Mouse (Mus musculus): Measurements from ENCODE around the gene Nek6. TPM values are rescaled to one million over a fixed set of nuclear protein-coding genes. Genes with fewer than 3 reads are reported as not detected.

Gene Nek6
- total and polyA plus RNA-seq, 3 experiments = 3.7 to 5.4 TPM; not detected in 1

- Histone ChIP-seq H3K27ac (ENCODE audit: control insufficient read depth, low read depth, low read length) (peak overlapping the region; percentile 30; the same call in 1 of the 2 replicates), H3K36me3 (ENCODE audit: control insufficient read depth in 1 of 2, insufficient read depth in 2 of 2, low read length in 2 of 2) (peaks cover 8 to 38% of the 10 kb centered on the region in 2 experiments), H3K4me3 (ENCODE audit: control insufficient read depth in 1 of 2, insufficient read depth in 1 of 2, low read depth in 2 of 2, low read length in 2 of 2) (no peak overlapping the region), H3K4me1 (ENCODE audit: control insufficient read depth in 1 of 2, insufficient read depth in 2 of 2, low read length in 2 of 2) (peaks cover 14 to 33% of the 10 kb centered on the region in 2 experiments), H3K79me2 (ENCODE audit: control insufficient read depth, insufficient read depth, low read length, poor library complexity) (peaks cover 26% of the 10 kb centered on the region), H3K27me3 (ENCODE audit: control insufficient read depth in 1 of 2, insufficient read depth in 2 of 2, low read length in 2 of 2) (no peaks in the 10 kb centered on the region), H3K9ac (ENCODE audit: control insufficient read depth, low read depth, low read length, poor library complexity, severe bottlenecking) (no peak overlapping the region), H3K9me3 (replicated peaks; ENCODE audit: insufficient read depth, low read length) (no peaks in the 10 kb centered on the region)
- TF ChIP-seq MEF2A (IDR thresholded peaks at IDR 0.05; ENCODE audit: extremely low read depth, insufficient replicate concordance, low read depth, low read length, poor library complexity, severe bottlenecking) (0 out of 2 replicates have a peak, but pooled peaks have one; percentile 26), GATA1 (IDR thresholded peaks at IDR 0.05; ENCODE audit: low read depth, low read length) (peak; percentile 30; the same call in 1 of the 2 replicates), EP300 (IDR thresholded peaks at IDR 0.05; ENCODE audit: low read depth in 1 of 2, low read length in 2 of 2) (peak; percentile 40 to 71; a peak in 3 of 4 replicates), TAL1 (IDR thresholded peaks at IDR 0.05; ENCODE audit: low read length) (peak; percentile 34), TCF12 (IDR thresholded peaks at IDR 0.05; ENCODE audit: low read depth, low read length) (no peak)
- DNase-seq (ENCODE audit: low read depth, low spot score) = peak; percentile 82
These were observed 105.8 kb downstream of the Nek6 start for GRCm38 (mm10) chr2:38616956-38617872.

- Histone ChIP-seq H3K27ac (ENCODE audit: control insufficient read depth, low read depth, low read length) (no peak overlapping the region), H3K9ac (ENCODE audit: control insufficient read depth, low read depth, low read length, poor library complexity, severe bottlenecking) (no peak overlapping the region), H3K36me3 (ENCODE audit: control insufficient read depth in 1 of 2, insufficient read depth in 2 of 2, low read length in 2 of 2) (peaks cover 8 to 30% of the 10 kb centered on the region in 2 experiments), H3K27me3 (ENCODE audit: control insufficient read depth in 1 of 2, insufficient read depth in 2 of 2, low read length in 2 of 2) (no peaks in the 10 kb centered on the region), H3K9me3 (replicated peaks; ENCODE audit: insufficient read depth, low read length) (no peaks in the 10 kb centered on the region), H3K79me2 (ENCODE audit: control insufficient read depth, insufficient read depth, low read length, poor library complexity) (peaks cover 27% of the 10 kb centered on the region), H3K4me3 (ENCODE audit: control insufficient read depth in 1 of 2, insufficient read depth in 1 of 2, low read depth in 2 of 2, low read length in 2 of 2) (no peak overlapping the region), H3K4me1 (ENCODE audit: control insufficient read depth in 1 of 2, insufficient read depth in 2 of 2, low read length in 2 of 2) (peaks cover 7 to 30% of the 10 kb centered on the region in 2 experiments)
- DNase-seq (ENCODE audit: low read depth, low spot score) = no peak
- no peak for TF ChIP-seq SIN3A (IDR thresholded peaks at IDR 0.05; ENCODE audit: low read length)
- TF ChIP-seq POLR2AphosphoS5 (IDR thresholded peaks at IDR 0.05; ENCODE audit: borderline replicate concordance, low read depth, low read length) = no peak
- no peak for TF ChIP-seq MXI1 (IDR thresholded peaks at IDR 0.05; ENCODE audit: low read depth, low read length)
- TF ChIP-seq ZMIZ1 (IDR thresholded peaks at IDR 0.05; ENCODE audit: low read depth, low read length) = no peak
- TF ChIP-seq KAT2A (conservative IDR thresholded peaks at IDR 0.05; ENCODE audit: low read depth, low read length) = no peak
- no peak for TF ChIP-seq RCOR1 (IDR thresholded peaks at IDR 0.05; ENCODE audit: low read depth, low read length)
- TF ChIP-seq USF1 (IDR thresholded peaks at IDR 0.05; ENCODE audit: low read depth, low read length) = no peak
- no peak for TF ChIP-seq CHD1 (IDR thresholded peaks at IDR 0.05; ENCODE audit: low read depth, low read length)
- TF ChIP-seq ZNF384 (IDR thresholded peaks at IDR 0.05; ENCODE audit: low read depth, low read length) = no peak
- no peak for TF ChIP-seq HCFC1 (IDR thresholded peaks at IDR 0.05; ENCODE audit: low read depth, low read length)
- no peak for TF ChIP-seq NELFE (IDR thresholded peaks at IDR 0.05; ENCODE audit: low read depth, low read length)
- TF ChIP-seq EP300 (IDR thresholded peaks at IDR 0.05; ENCODE audit: low read depth in 1 of 2, low read length in 2 of 2) = no peak
- TF ChIP-seq GATA1 (IDR thresholded peaks at IDR 0.05; ENCODE audit: low read depth, low read length) = no peak
- no peak for TF ChIP-seq ZC3H11A (IDR thresholded peaks at IDR 0.05; ENCODE audit: low read depth, low read length)
- TF ChIP-seq TBP (IDR thresholded peaks at IDR 0.05; ENCODE audit: low read depth, low read length) = no peak
- no peak for TF ChIP-seq MAX (IDR thresholded peaks at IDR 0.05; ENCODE audit: low read length)
These were observed 108.3 kb downstream of the Nek6 start for GRCm38 (mm10) chr2:38619777-38620176.

Data from MEL (cell line).